8 mouse cellular contexts compared by ENCODE assay signal in genomic region chr6:87041431-87041830, GRCm38 (mm10). TPM values are rescaled to one million over a fixed set of nuclear protein-coding genes. Genes with fewer than 3 reads are reported as not detected.
A peak's percentile ranks its signal among the peaks of the same experiment; 100 is the strongest.
DNase-seq lines count a peak whose midpoint lies in the region; ATAC-seq and TF ChIP-seq lines count a peak whose summit lies in the region.

No protein-coding gene starts in this region.

- no peaks in the 10 kb centered on the region for H3K27me3 ChIP-seq in heart, embryonic 10.5 days (ENCODE audit: insufficient read depth, poor library complexity, severe bottlenecking)
- H3K27me3 ChIP-seq in spleen, adult 2 months (ENCODE audit: control insufficient read depth, insufficient read depth, low read length) = no peaks in the 10 kb centered on the region
- H3K27me3 ChIP-seq in liver, embryonic 13.5 days = no peaks in the 10 kb centered on the region
- no peaks in the 10 kb centered on the region for H3K27me3 ChIP-seq in cerebellum, adult 2 months (ENCODE audit: control insufficient read depth, insufficient read depth, low read length)

- no peaks in the 10 kb centered on the region for H3K9me3 ChIP-seq in heart, embryonic 10.5 days
- no peaks in the 10 kb centered on the region for H3K9me3 ChIP-seq in liver, embryonic 13.5 days (replicated peaks)

- WGBS in heart, embryonic 10.5 days = 92% methylated on average over 7 of the region's 7 CpGs
- 58% methylated on average over 7 of the region's 7 CpGs for WGBS in spleen, adult 2 months
- WGBS in liver, embryonic 13.5 days (ENCODE audit: insufficient replicate concordance) = 63% methylated on average over 7 of the region's 7 CpGs
- 95% methylated on average over 7 of the region's 7 CpGs for WGBS in cerebellum, adult 2 months

- ATAC-seq in liver, embryonic 13.5 days (ENCODE audit: low read depth) = no peak

- peak overlapping the region; percentile 19; the same call in 1 of the 2 replicates for H3K9ac ChIP-seq in liver, embryonic 13.5 days

- H3K36me3 ChIP-seq in heart, embryonic 10.5 days = peaks cover 6% of the 10 kb centered on the region; the same call in 1 of the 2 replicates
- no peaks in the 10 kb centered on the region for H3K36me3 ChIP-seq in spleen, adult 2 months (ENCODE audit: control insufficient read depth, insufficient read depth, low read length)
- no peaks in the 10 kb centered on the region for H3K36me3 ChIP-seq in liver, embryonic 13.5 days

- peaks cover 14% of the 10 kb centered on the region for H3K4me1 ChIP-seq in heart, embryonic 10.5 days
- H3K4me1 ChIP-seq in spleen, adult 2 months (ENCODE audit: control insufficient read depth, insufficient read depth, insufficient read length) = peaks cover 6% of the 10 kb centered on the region; the same call in 1 of the 2 replicates
- peaks cover 30% of the 10 kb centered on the region for H3K4me1 ChIP-seq in liver, embryonic 13.5 days (replicated peaks)
- H3K4me1 ChIP-seq in cerebellum, adult 2 months (ENCODE audit: control insufficient read depth, insufficient read depth, low read length) = peaks cover 6% of the 10 kb centered on the region

- peak overlapping the region; percentile 98 for H3K4me2 ChIP-seq in liver, embryonic 13.5 days

- no peak for DNase-seq in heart, embryonic 10.5 days (ENCODE audit: low spot score)
- no peak for DNase-seq in heart, adult 18-20 months
- DNase-seq in spleen, adult 2 months (ENCODE audit: low read depth in 1 of 2, low spot score in 2 of 2) = no peak
- DNase-seq in spleen, adult 12 weeks (ENCODE audit: low spot score) = no peak
- no peak for DNase-seq in liver, embryonic 13.5 days
- DNase-seq in urinary bladder, adult 18-20 months (ENCODE audit: low spot score in 2 of 2) = no peak
- DNase-seq in cerebellum, adult 2 months = no peak
- no peak for DNase-seq in urinary bladder, postnatal 4 days (ENCODE audit: low spot score in 2 of 2)

- peak overlapping the region; percentile 85; the same call in 1 of the 2 replicates for H3K4me3 ChIP-seq in heart, embryonic 10.5 days
- no peak overlapping the region for H3K4me3 ChIP-seq in spleen, adult 2 months (ENCODE audit: extremely low read depth, insufficient read depth, insufficient read length)
- peak overlapping the region; percentile 86 for H3K4me3 ChIP-seq in liver, embryonic 13.5 days (replicated peaks)
- H3K4me3 ChIP-seq in cerebellum, adult 2 months (replicated peaks; ENCODE audit: insufficient read depth, low read depth, low read length) = no peak overlapping the region

- peak overlapping the region; percentile 95; the same call in 1 of the 2 replicates for H3K27ac ChIP-seq in heart, embryonic 10.5 days
- peak overlapping the region; percentile 66 for H3K27ac ChIP-seq in spleen, adult 2 months (ENCODE audit: insufficient read depth, low read length)
- H3K27ac ChIP-seq in liver, embryonic 13.5 days = peak overlapping the region; percentile 96
- no peak overlapping the region for H3K27ac ChIP-seq in cerebellum, adult 2 months (ENCODE audit: insufficient read depth, low read length)

- no peak for TF ChIP-seq POLR2A in spleen, adult 2 months (IDR thresholded peaks at IDR 0.05; ENCODE audit: low read depth, low read length)
- TF ChIP-seq POLR2A in cerebellum, adult 2 months (IDR thresholded peaks at IDR 0.05; ENCODE audit: borderline replicate concordance, insufficient read depth, low read length) = no peak

- no peak for TF ChIP-seq CTCF in spleen, adult 2 months (IDR thresholded peaks at IDR 0.05; ENCODE audit: extremely low read depth, insufficient read depth, insufficient read length, insufficient replicate concordance)
- TF ChIP-seq CTCF in cerebellum, adult 2 months (IDR thresholded peaks at IDR 0.05; ENCODE audit: borderline replicate concordance, insufficient read depth, low read depth, low read length) = no peak

RNA-seq across cellular contexts. Expression of gene Gfpt1, which starts 1.2 kb away (rescaled TPM):
- polyA plus RNA-seq in heart, embryonic 10.5 days (2016; fragmentation: Nextera tagmentation; extraction: Ambion mirVana) = 15.8 and 18.6 TPM in 2 replicates
- 10 to 100 TPM; 16.9 to 20.8 TPM for total RNA-seq in heart, adult 18-20 months (2021)
- polyA plus RNA-seq in spleen, adult 2 months (2012; rRNA removed) = 5.6 and 6.1 TPM in 2 replicates
- 7.7 and 8.9 TPM in 2 replicates for polyA plus RNA-seq in liver, embryonic 13.5 days (2015; fragmentation: Nextera tagmentation; extraction: Ambion mirVana)
- 26.4 and 28.7 TPM in 2 replicates for polyA plus RNA-seq in cerebellum, adult 2 months (2012; rRNA removed)

RNA-seq across cellular contexts. Expression of gene Nfu1, which starts 32.4 kb away (rescaled TPM):
- 107 and 111 TPM in 2 replicates for polyA plus RNA-seq in heart, embryonic 10.5 days (2016; fragmentation: Nextera tagmentation; extraction: Ambion mirVana)
- total RNA-seq in heart, adult 18-20 months (2021) = 10 to 100 TPM; 78.6 to 80.5 TPM
- polyA plus RNA-seq in spleen, adult 2 months (2012; rRNA removed) = 56.1 and 76.2 TPM in 2 replicates
- 58.4 and 60.9 TPM in 2 replicates for polyA plus RNA-seq in liver, embryonic 13.5 days (2015; fragmentation: Nextera tagmentation; extraction: Ambion mirVana)
- polyA plus RNA-seq in cerebellum, adult 2 months (2012; rRNA removed) = 130 and 152 TPM in 2 replicates

Comparison
In these comparisons a context has a peak if more than half of its experiments do, and no peak if none do; other contexts are left out.
1. H3K4me3 ChIP-seq: peak in heart, embryonic 10.5 days (single experiment) and liver, embryonic 13.5 days (single experiment); none in spleen, adult 2 months (single experiment) and cerebellum, adult 2 months (single experiment).